Mouse (Mus musculus) ovary, postnatal 36 days (tissue): ENCODE measurements around the gene Cldn19.

Experiments
- DNase-seq: peaks from one replicate; pipeline ENCODE4 v3.0.0; 2022; ENCODE audit warnings: low spot score, mixed read lengths

Cldn19 gene

GRCm38 (mm10) chr4:119255351-119255750 lies at the start of gene Cldn19:
Gene Cldn19 (plus strand): TSS chr4:119255414.
- DNase-seq: no peak

DNA sequence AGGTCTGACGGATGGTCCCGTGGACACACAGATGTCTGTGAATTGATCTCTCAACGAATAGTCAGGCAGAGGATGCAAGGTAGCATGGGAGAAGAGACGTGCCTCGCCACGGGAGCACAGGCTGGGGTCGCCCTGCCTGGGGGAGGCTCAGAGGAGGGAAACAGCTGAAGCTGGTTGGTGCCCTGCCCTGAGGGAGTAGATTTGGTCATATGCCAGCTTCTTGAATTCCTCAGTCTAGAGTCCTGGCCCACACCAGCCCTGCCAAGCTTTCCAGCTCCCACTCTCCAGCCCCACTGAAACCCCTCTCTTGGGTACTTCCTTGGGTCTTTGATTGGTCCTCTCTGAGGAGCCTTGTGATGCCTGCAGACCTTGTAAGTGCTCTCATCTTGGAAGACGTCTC lies 38.5 kb upstream of the Cldn19 start:
- no peak for DNase-seq

- no peak for DNase-seq
These were observed 37.0 kb upstream of the Cldn19 start, which contains the start of gene Tmem269 for GRCm38 (mm10) chr4:119218169-119218568. Gene Tmem269 (minus strand): TSS chr4:119218217.

DNA sequence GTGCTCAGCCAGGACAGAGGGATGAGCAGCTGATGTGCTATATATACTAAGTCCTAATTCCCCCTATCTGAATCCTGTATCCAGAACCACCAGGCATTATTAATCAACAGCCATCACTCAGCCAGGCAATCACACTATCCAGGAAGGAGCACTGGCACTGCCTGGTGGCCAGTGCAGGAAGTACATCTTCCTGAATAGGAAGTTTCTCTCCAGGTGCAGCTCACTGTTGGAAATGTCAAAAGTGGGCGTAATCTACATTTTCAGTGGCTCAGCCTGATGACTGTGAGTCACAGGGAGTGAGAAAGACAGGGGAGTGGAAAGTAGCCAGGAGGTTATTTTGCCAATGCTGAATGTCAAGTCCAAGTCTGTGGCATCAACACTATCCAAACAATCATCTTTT lies 31.5 kb upstream of the Cldn19 start:
- no peak for DNase-seq

DNA sequence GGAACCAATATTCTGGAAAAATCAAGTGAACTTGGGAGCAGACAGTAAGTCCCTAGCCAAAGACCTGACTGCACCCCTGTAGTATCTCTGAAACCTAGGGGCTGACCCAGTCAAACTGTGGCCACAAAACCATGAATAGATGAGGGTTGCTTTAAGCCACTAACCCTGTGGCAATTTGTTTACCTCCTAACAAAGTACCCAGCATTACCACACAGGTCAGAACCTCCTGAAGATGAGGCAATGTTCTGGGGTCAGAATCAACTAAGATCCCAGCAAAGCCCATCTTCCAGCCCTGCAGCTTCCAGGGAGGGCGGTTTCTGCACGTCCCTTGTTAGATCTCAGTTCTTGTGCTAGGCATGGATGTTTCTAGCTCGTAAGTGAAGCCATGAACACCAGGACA lies 30.7 kb upstream of the Cldn19 start:
- no peak for DNase-seq

GRCm38 (mm10) chr4:119225719-119226118 lies 29.5 kb upstream of the Cldn19 start:
- no peak for DNase-seq

- DNase-seq: no peak
These were observed 28.5 kb upstream of the Cldn19 start for GRCm38 (mm10) chr4:119226751-119227150.

DNA sequence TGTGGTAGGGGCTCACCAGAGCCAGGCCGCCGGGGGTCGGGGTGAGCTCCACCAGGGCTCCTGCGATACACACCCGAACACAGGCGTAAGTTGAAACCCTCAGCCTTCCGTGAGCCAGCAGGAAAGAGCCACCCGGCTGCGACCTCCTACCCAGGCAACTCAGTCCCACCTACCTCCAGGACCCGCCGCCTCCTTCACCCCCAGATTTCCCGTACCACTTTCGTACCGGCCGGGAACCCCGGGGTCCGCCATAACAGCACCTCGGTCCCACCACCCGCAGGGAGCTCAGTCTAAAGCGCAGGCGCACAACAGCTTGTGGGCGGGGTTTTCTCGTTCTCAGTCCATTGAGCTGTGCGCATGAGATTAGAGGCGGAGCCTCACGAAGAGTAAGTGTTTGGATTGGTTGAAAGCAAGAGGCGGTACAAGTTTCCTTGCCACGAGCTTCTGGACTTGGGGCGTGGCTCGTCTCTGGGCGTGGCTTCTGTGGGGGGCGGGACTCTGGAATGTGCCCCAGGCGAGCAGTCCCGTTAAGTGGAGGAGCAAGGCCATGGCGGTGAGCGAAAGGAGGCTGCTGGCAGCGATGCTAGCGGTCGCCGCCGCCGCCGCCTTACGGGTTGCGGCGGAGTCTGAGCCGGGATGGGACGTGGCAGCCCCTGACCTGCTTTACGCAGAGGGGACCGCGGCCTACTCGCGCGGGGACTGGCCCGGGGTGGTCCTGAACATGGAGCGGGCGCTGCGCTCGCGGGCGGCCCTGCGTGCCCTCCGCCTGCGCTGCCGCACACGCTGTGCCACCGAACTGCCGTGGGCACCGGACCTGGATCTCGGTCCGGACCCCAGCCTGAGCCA lies 22.6 kb upstream of the Cldn19 start, which contains the start of the genes AU022252 and P3h1:
AU022252 (minus strand) TSS at position 303 of the 846 bp plus-strand sequence.
P3h1 (plus strand) TSS at position 506 of the 846 bp plus-strand sequence.
- DNase-seq: peak; percentile 98

- DNase-seq: peak; percentile 52
These were observed 21.8 kb upstream of the Cldn19 start for GRCm38 (mm10) chr4:119233256-119233901.

DNA sequence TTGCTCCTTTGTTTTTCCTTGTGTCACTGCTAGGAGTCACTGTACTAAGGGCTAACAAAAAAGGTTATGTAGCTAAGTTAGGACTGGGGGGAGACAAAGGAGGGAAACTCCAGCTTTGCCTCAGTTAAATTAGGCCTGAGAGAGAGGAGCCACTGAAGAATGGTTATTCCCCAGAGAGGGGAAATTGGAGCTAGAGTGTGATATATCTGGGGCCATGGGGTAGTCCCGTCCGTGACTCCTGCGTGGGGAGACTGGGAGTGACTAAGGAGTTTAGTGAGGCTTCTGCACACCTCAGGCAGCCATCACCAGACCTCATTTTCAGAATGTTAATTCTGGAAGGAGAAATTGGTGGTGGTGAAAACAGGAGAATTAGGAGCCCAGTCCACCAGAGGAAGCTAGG lies 20.9 kb upstream of the Cldn19 start:
- DNase-seq: no peak

- DNase-seq: no peak
These were observed 16.6 kb upstream of the Cldn19 start for GRCm38 (mm10) chr4:119238661-119239060.

- DNase-seq: no peak
These were observed 16.0 kb upstream of the Cldn19 start for GRCm38 (mm10) chr4:119239181-119239682.

DNA sequence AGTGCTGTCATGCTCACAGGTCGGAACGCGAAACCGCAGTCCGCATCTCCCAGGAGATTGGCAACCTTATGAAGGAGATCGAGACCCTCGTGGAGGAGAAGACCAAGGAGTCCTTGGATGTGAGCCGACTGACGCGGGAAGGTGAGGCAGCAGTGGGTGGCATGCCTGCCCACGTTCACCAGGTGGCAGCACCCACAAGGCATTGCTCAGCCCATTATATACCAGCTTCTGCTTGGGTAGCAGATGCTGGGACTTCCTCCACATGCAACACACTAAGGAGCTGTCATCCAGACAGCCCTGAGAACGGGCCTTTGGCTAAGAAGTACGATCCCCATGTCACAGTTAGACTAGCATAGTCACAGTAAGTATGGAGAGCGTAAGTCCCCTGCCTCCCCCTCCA lies 13.6 kb upstream of the Cldn19 start:
- no peak for DNase-seq

- no peak for DNase-seq
These were observed 12.6 kb upstream of the Cldn19 start for GRCm38 (mm10) chr4:119242571-119242970.

- DNase-seq: no peak
These were observed 10.6 kb upstream of the Cldn19 start for GRCm38 (mm10) chr4:119244468-119245240.

- DNase-seq: peak; percentile 45
These were observed 9.7 kb upstream of the Cldn19 start for GRCm38 (mm10) chr4:119245556-119245955.

DNA sequence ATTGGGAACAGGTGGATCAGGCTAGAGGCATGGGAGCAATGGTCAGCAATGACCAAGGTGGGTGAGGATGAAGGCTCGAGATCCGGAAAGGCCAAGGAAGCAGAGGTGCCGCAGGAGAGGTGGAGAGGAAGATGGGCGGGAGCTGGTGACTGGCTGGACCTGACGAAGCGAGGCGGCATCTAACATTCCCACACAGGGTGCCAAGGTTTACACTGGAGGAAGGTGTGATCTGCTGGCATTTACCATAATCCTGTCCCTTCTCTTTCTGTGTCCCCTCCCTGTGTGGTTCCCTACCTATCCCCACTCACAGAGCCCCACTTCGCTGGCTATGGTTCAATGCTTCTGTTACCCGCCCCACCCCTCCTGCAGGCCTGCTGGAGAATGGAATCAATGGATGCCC lies 9.3 kb upstream of the Cldn19 start:
- DNase-seq: no peak

- no peak for DNase-seq
These were observed 8.5 kb upstream of the Cldn19 start for GRCm38 (mm10) chr4:119246688-119247225.

- DNase-seq: peak; percentile 74
These were observed 7.6 kb upstream of the Cldn19 start for GRCm38 (mm10) chr4:119247462-119248235.

DNA sequence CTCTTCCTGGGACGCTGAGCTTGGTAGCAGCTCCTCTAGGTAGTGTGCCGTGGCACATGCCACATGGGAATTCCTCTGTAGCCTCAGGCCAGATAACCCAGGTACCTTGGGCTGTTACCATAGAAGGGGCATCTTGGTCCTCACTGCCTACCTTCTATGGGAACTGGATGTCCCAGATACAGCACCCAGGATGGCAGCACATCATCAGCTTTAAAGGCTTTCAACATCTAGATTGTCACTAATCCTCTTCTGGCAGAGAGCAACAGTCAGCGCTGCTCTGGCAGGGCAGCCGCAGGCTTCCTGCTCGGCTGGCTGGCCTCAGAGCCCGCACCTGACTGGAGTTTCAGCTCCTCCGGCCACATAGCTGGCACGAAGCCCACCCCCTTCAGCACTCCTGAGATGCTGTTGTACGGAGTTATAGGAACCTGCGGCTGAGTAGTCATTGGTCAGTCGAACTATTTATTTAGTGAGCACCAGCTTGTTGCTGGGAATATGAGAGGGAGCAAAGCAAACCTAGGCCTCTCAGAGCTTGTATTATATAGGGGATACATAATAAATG lies 6.7 kb upstream of the Cldn19 start:
- no peak for DNase-seq
